Mouse (Mus musculus): Measurements from ENCODE around the gene Slc25a21. TPM values are rescaled to one million over a fixed set of nuclear protein-coding genes. Genes with fewer than 3 reads are reported as not detected.

Slc25a21 gene
- polyA plus RNA-seq, 1 experiment: not detected

GRCm38 (mm10) chr12:56870569-56870968, 326.7 kb downstream of the Slc25a21 start:
- Histone ChIP-seq H3K79me3 (ENCODE audit: low read depth) (no peaks in the 10 kb centered on the region), H3K79me2 (ENCODE audit: control insufficient read depth, insufficient read depth) (no peaks in the 10 kb centered on the region), H3K36me3 (ENCODE audit: control insufficient read depth, insufficient read depth) (no peaks in the 10 kb centered on the region), H3K4me3 (ENCODE audit: insufficient read depth, poor library complexity, severe bottlenecking) (no peak overlapping the region), H3K27me3 (ENCODE audit: control insufficient read depth, insufficient read depth, insufficient read length) (no peaks in the 10 kb centered on the region), H3ac (ENCODE audit: control insufficient read depth, insufficient read length, low read depth) (no peak overlapping the region)
- TF ChIP-seq USF1 (IDR thresholded peaks at IDR 0.05; ENCODE audit: low read depth) (no peak), FOSL1 (IDR thresholded peaks at IDR 0.05; ENCODE audit: insufficient read depth, low read length, poor library complexity, severe bottlenecking) (no peak), MYOD1 (IDR thresholded peaks at IDR 0.05; ENCODE audit: control insufficient read depth, insufficient read length, low read depth) (no peak), CEBPB (IDR thresholded peaks at IDR 0.05; ENCODE audit: low read depth) (no peak), MYOG (IDR thresholded peaks at IDR 0.05; ENCODE audit: control insufficient read depth, extremely low read depth, insufficient read length) (no peak), MAX (IDR thresholded peaks at IDR 0.05) (no peak), CTCF (IDR thresholded peaks at IDR 0.05; ENCODE audit: control insufficient read depth, insufficient read depth, insufficient read length) (no peak)

- H3K4me3 ChIP-seq (ENCODE audit: insufficient read depth, poor library complexity, severe bottlenecking): no peak overlapping the region
- no peak overlapping the region for H3ac ChIP-seq (ENCODE audit: control insufficient read depth, insufficient read length, low read depth)
- H3K79me2 ChIP-seq (ENCODE audit: control insufficient read depth, insufficient read depth): no peaks in the 10 kb centered on the region
- TF ChIP-seq MYOG (IDR thresholded peaks at IDR 0.05; ENCODE audit: control insufficient read depth, extremely low read depth, insufficient read length): no peak
- TF ChIP-seq FOSL1 (IDR thresholded peaks at IDR 0.05; ENCODE audit: insufficient read depth, low read length, poor library complexity, severe bottlenecking): no peak
- TF ChIP-seq USF1 (IDR thresholded peaks at IDR 0.05; ENCODE audit: low read depth): no peak
- TF ChIP-seq CEBPB (IDR thresholded peaks at IDR 0.05; ENCODE audit: low read depth): no peak
- TF ChIP-seq MYOD1 (IDR thresholded peaks at IDR 0.05; ENCODE audit: control insufficient read depth, insufficient read length, low read depth): no peak
- no peak for TF ChIP-seq CTCF (IDR thresholded peaks at IDR 0.05; ENCODE audit: control insufficient read depth, insufficient read depth, insufficient read length)
- TF ChIP-seq MAX (IDR thresholded peaks at IDR 0.05): no peak
- no peaks in the 10 kb centered on the region for H3K79me3 ChIP-seq (ENCODE audit: low read depth)
- no peaks in the 10 kb centered on the region for H3K27me3 ChIP-seq (ENCODE audit: control insufficient read depth, insufficient read depth, insufficient read length)
- H3K36me3 ChIP-seq (ENCODE audit: control insufficient read depth, insufficient read depth): no peaks in the 10 kb centered on the region
Measured at GRCm38 (mm10) chr12:56863873-56864562, 333.3 kb downstream of the Slc25a21 start.

- Histone ChIP-seq H3K79me2 (ENCODE audit: control insufficient read depth, insufficient read depth) (no peaks in the 10 kb centered on the region), H3K36me3 (ENCODE audit: control insufficient read depth, insufficient read depth) (no peaks in the 10 kb centered on the region), H3ac (ENCODE audit: control insufficient read depth, insufficient read length, low read depth) (no peak overlapping the region), H3K27me3 (ENCODE audit: control insufficient read depth, insufficient read depth, insufficient read length) (no peaks in the 10 kb centered on the region), H3K4me3 (ENCODE audit: insufficient read depth, poor library complexity, severe bottlenecking) (no peak overlapping the region), H3K79me3 (ENCODE audit: low read depth) (no peaks in the 10 kb centered on the region)
- TF ChIP-seq MYOG (IDR thresholded peaks at IDR 0.05; ENCODE audit: control insufficient read depth, extremely low read depth, insufficient read length) (no peak), CTCF (IDR thresholded peaks at IDR 0.05; ENCODE audit: control insufficient read depth, insufficient read depth, insufficient read length) (no peak), MAX (IDR thresholded peaks at IDR 0.05) (no peak), MYOD1 (IDR thresholded peaks at IDR 0.05; ENCODE audit: control insufficient read depth, insufficient read length, low read depth) (no peak), USF1 (IDR thresholded peaks at IDR 0.05; ENCODE audit: low read depth) (no peak), CEBPB (IDR thresholded peaks at IDR 0.05; ENCODE audit: low read depth) (no peak), FOSL1 (IDR thresholded peaks at IDR 0.05; ENCODE audit: insufficient read depth, low read length, poor library complexity, severe bottlenecking) (no peak)
Measured at GRCm38 (mm10) chr12:56852679-56853078, 344.6 kb downstream of the Slc25a21 start.

- Histone ChIP-seq H3K79me3 (ENCODE audit: low read depth) (no peaks in the 10 kb centered on the region), H3K36me3 (ENCODE audit: control insufficient read depth, insufficient read depth) (no peaks in the 10 kb centered on the region), H3K79me2 (ENCODE audit: control insufficient read depth, insufficient read depth) (no peaks in the 10 kb centered on the region), H3K4me3 (ENCODE audit: insufficient read depth, poor library complexity, severe bottlenecking) (no peak overlapping the region), H3K27me3 (ENCODE audit: control insufficient read depth, insufficient read depth, insufficient read length) (no peaks in the 10 kb centered on the region), H3ac (ENCODE audit: control insufficient read depth, insufficient read length, low read depth) (no peak overlapping the region)
- TF ChIP-seq MYOD1 (IDR thresholded peaks at IDR 0.05; ENCODE audit: control insufficient read depth, insufficient read length, low read depth) (no peak), CTCF (IDR thresholded peaks at IDR 0.05; ENCODE audit: control insufficient read depth, insufficient read depth, insufficient read length) (no peak), USF1 (IDR thresholded peaks at IDR 0.05; ENCODE audit: low read depth) (no peak), CEBPB (IDR thresholded peaks at IDR 0.05; ENCODE audit: low read depth) (no peak), MAX (IDR thresholded peaks at IDR 0.05) (no peak), MYOG (IDR thresholded peaks at IDR 0.05; ENCODE audit: control insufficient read depth, extremely low read depth, insufficient read length) (no peak), FOSL1 (IDR thresholded peaks at IDR 0.05; ENCODE audit: insufficient read depth, low read length, poor library complexity, severe bottlenecking) (no peak)
Measured at GRCm38 (mm10) chr12:56851464-56851863, 345.8 kb downstream of the Slc25a21 start.

GRCm38 (mm10) chr12:56829945-56830344, 367.3 kb downstream of the Slc25a21 start:
- no peak overlapping the region for H3K4me3 ChIP-seq (ENCODE audit: insufficient read depth, poor library complexity, severe bottlenecking)
- H3K79me3 ChIP-seq (ENCODE audit: low read depth): no peaks in the 10 kb centered on the region
- no peaks in the 10 kb centered on the region for H3K36me3 ChIP-seq (ENCODE audit: control insufficient read depth, insufficient read depth)
- H3ac ChIP-seq (ENCODE audit: control insufficient read depth, insufficient read length, low read depth): no peak overlapping the region
- no peaks in the 10 kb centered on the region for H3K79me2 ChIP-seq (ENCODE audit: control insufficient read depth, insufficient read depth)
- H3K27me3 ChIP-seq (ENCODE audit: control insufficient read depth, insufficient read depth, insufficient read length): no peaks in the 10 kb centered on the region
- TF ChIP-seq CTCF (IDR thresholded peaks at IDR 0.05; ENCODE audit: control insufficient read depth, insufficient read depth, insufficient read length) (no peak), FOSL1 (IDR thresholded peaks at IDR 0.05; ENCODE audit: insufficient read depth, low read length, poor library complexity, severe bottlenecking) (no peak), MYOG (IDR thresholded peaks at IDR 0.05; ENCODE audit: control insufficient read depth, extremely low read depth, insufficient read length) (no peak), MAX (IDR thresholded peaks at IDR 0.05) (no peak), MYOD1 (IDR thresholded peaks at IDR 0.05; ENCODE audit: control insufficient read depth, insufficient read length, low read depth) (no peak), USF1 (IDR thresholded peaks at IDR 0.05; ENCODE audit: low read depth) (no peak), CEBPB (IDR thresholded peaks at IDR 0.05; ENCODE audit: low read depth) (no peak)

All from C2C12 (cell line).